Mouse (Mus musculus): ENCODE measurements at regions not wholly inside any gene's neighbourhood (a gene's known extent, or its start where the extent isn't known, plus 50 kb on each side); places are given as distances from the start of the nearest gene placed in this dataset.

GRCm38 (mm10) chr15:26184930-26185329 is 123.9 kb upstream of the March11 start:
- no peak overlapping the region for H3K4me2 ChIP-seq (replicated peaks; ENCODE audit: low read depth)
- no peak overlapping the region for H3K9ac ChIP-seq (ENCODE audit: low read depth, low read length)
- no peak overlapping the region for H3K27ac ChIP-seq (ENCODE audit: low read depth, low read length)
- H3K9me3 ChIP-seq (ENCODE audit: control insufficient read depth): no peaks in the 10 kb centered on the region
- H3K36me3 ChIP-seq (ENCODE audit: control insufficient read depth, insufficient read depth): no peaks in the 10 kb centered on the region
- no peaks in the 10 kb centered on the region for H3K27me3 ChIP-seq (replicated peaks; ENCODE audit: control insufficient read depth, insufficient read depth, low read length)
- no peaks in the 10 kb centered on the region for H3K4me1 ChIP-seq (replicated peaks; ENCODE audit: control insufficient read depth, insufficient read depth, low read length)
- 41% methylated on average over 3 of the region's 3 CpGs for WGBS
- TF ChIP-seq CTCF (IDR thresholded peaks at IDR 0.05; ENCODE audit: low read depth): no peak
- no peak overlapping the region for H3K4me3 ChIP-seq (ENCODE audit: low read depth, low read length)
- ATAC-seq: no peak

- Histone ChIP-seq H3K4me2 (replicated peaks; ENCODE audit: low read depth) (no peak overlapping the region), H3K27me3 (replicated peaks; ENCODE audit: control insufficient read depth, insufficient read depth, low read length) (no peaks in the 10 kb centered on the region), H3K9me3 (ENCODE audit: control insufficient read depth) (no peaks in the 10 kb centered on the region), H3K27ac (ENCODE audit: low read depth, low read length) (no peak overlapping the region), H3K36me3 (ENCODE audit: control insufficient read depth, insufficient read depth) (no peaks in the 10 kb centered on the region), H3K4me3 (ENCODE audit: low read depth, low read length) (no peak overlapping the region), H3K9ac (ENCODE audit: low read depth, low read length) (no peak overlapping the region), H3K4me1 (replicated peaks; ENCODE audit: control insufficient read depth, insufficient read depth, low read length) (no peaks in the 10 kb centered on the region)
- 87% methylated on average over 1 of the region's 1 CpGs for WGBS
- TF ChIP-seq CTCF (IDR thresholded peaks at IDR 0.05; ENCODE audit: low read depth): no peak
- ATAC-seq: no peak
Measured at GRCm38 (mm10) chr15:26195576-26195975, 113.3 kb upstream of the March11 start.

- WGBS: 65% methylated on average over 6 of the region's 6 CpGs
- H3K27ac ChIP-seq (ENCODE audit: low read depth, low read length): no peak overlapping the region
- no peaks in the 10 kb centered on the region for H3K36me3 ChIP-seq (ENCODE audit: control insufficient read depth, insufficient read depth)
- H3K4me3 ChIP-seq (ENCODE audit: low read depth, low read length): no peak overlapping the region
- no peak overlapping the region for H3K9ac ChIP-seq (ENCODE audit: low read depth, low read length)
- H3K27me3 ChIP-seq (replicated peaks; ENCODE audit: control insufficient read depth, insufficient read depth, low read length): no peaks in the 10 kb centered on the region
- TF ChIP-seq CTCF (IDR thresholded peaks at IDR 0.05; ENCODE audit: low read depth): no peak
- no peaks in the 10 kb centered on the region for H3K4me1 ChIP-seq (replicated peaks; ENCODE audit: control insufficient read depth, insufficient read depth, low read length)
- no peaks in the 10 kb centered on the region for H3K9me3 ChIP-seq (ENCODE audit: control insufficient read depth)
- no peak for ATAC-seq
- H3K4me2 ChIP-seq (replicated peaks; ENCODE audit: low read depth): no peak overlapping the region
Measured at GRCm38 (mm10) chr15:26206837-26207236, 102.0 kb upstream of the March11 start.

GRCm38 (mm10) chr15:26220855-26221254 is 88.0 kb upstream of the March11 start:
- H3K27me3 ChIP-seq (replicated peaks; ENCODE audit: control insufficient read depth, insufficient read depth, low read length): no peaks in the 10 kb centered on the region
- no peak for TF ChIP-seq CTCF (IDR thresholded peaks at IDR 0.05; ENCODE audit: low read depth)
- no peaks in the 10 kb centered on the region for H3K4me1 ChIP-seq (replicated peaks; ENCODE audit: control insufficient read depth, insufficient read depth, low read length)
- H3K9me3 ChIP-seq (ENCODE audit: control insufficient read depth): no peaks in the 10 kb centered on the region
- no peak overlapping the region for H3K27ac ChIP-seq (ENCODE audit: low read depth, low read length)
- no peaks in the 10 kb centered on the region for H3K36me3 ChIP-seq (ENCODE audit: control insufficient read depth, insufficient read depth)
- no peak overlapping the region for H3K9ac ChIP-seq (ENCODE audit: low read depth, low read length)
- no peak overlapping the region for H3K4me2 ChIP-seq (replicated peaks; ENCODE audit: low read depth)
- no peak overlapping the region for H3K4me3 ChIP-seq (ENCODE audit: low read depth, low read length)
- 86% methylated on average over 3 of the region's 3 CpGs for WGBS
- no peak for ATAC-seq

- H3K27me3 ChIP-seq (replicated peaks; ENCODE audit: control insufficient read depth, insufficient read depth, low read length): no peaks in the 10 kb centered on the region
- H3K4me1 ChIP-seq (replicated peaks; ENCODE audit: control insufficient read depth, insufficient read depth, low read length): no peaks in the 10 kb centered on the region
- H3K9me3 ChIP-seq (ENCODE audit: control insufficient read depth): no peaks in the 10 kb centered on the region
- H3K4me2 ChIP-seq (replicated peaks; ENCODE audit: low read depth): no peak overlapping the region
- ATAC-seq: no peak
- H3K36me3 ChIP-seq (ENCODE audit: control insufficient read depth, insufficient read depth): no peaks in the 10 kb centered on the region
- H3K27ac ChIP-seq (ENCODE audit: low read depth, low read length): no peak overlapping the region
- no peak for TF ChIP-seq CTCF (IDR thresholded peaks at IDR 0.05; ENCODE audit: low read depth)
- H3K4me3 ChIP-seq (ENCODE audit: low read depth, low read length): no peak overlapping the region
- no peak overlapping the region for H3K9ac ChIP-seq (ENCODE audit: low read depth, low read length)
- 69% methylated on average over 4 of the region's 4 CpGs for WGBS
Measured at GRCm38 (mm10) chr15:26228646-26229045, 80.2 kb upstream of the March11 start.
